Mouse (Mus musculus) cerebellum, adult 2 months (tissue): Measurements from ENCODE around the gene Pla2g4d.

Experiments
- CTCF ChIP-seq: fragments of 200-500 bp; IDR thresholded peaks from 2 replicates; pipeline ENCODE4 v1.5.1; 2011; ENCODE audit warnings: low read depth, mild to moderate bottlenecking, control low read depth, low read length, moderate library complexity, borderline replicate concordance; ENCODE audit not compliant: insufficient read depth
- POLR2A ChIP-seq: fragments of 200-500 bp; IDR thresholded peaks from 2 replicates; pipeline ENCODE4 v1.6.1; 2011; ENCODE audit warnings: low read length, control low read depth, borderline replicate concordance; ENCODE audit not compliant: insufficient read depth

DNA sequence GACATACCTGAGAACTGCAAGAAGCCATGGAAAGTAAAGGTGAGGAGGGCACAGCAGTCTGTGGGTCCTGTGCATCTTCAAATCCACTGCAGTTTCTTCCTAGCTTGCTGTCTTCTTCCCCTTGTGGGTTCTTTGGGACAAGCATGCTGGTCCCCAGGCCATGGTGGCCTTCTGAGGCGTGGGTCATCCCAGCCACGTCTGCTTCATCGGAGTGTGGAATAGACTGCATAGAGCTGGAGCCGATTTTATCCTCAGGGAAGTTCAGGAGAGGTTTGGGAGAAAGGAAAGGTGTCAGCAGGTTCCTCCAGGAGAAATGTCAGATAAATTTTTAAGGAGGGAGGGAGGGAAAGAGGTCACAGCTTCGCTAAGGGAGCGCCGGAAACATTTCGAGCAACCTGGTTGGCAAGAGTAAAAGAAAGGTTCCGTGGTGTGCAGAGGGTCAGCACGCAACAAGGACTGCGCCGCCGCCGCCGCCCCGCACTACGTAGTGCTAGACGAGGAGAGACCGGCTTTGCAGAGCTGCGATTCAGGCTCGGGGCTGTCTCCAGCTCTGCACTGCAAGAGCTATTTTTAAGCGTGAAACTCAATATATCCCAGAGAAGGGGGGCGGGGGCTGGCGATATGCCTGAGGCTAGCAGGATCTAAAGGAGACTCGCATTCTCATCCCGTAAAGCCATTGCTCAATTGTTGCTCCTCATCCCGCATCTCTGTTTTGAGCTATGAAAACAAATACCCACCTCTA is 44.1 kb downstream of the Pla2g4d start, which contains the start of gene Pla2g4e:
- TF ChIP-seq CTCF: no peak
- TF ChIP-seq POLR2A: peak; percentile 40; the same call in 1 of the 2 replicates
